Mouse (Mus musculus): ENCODE measurements around the gene Nol4l.
A peak's percentile ranks its signal among the peaks of the same experiment; 100 is the strongest.

Nol4l gene

DNA sequence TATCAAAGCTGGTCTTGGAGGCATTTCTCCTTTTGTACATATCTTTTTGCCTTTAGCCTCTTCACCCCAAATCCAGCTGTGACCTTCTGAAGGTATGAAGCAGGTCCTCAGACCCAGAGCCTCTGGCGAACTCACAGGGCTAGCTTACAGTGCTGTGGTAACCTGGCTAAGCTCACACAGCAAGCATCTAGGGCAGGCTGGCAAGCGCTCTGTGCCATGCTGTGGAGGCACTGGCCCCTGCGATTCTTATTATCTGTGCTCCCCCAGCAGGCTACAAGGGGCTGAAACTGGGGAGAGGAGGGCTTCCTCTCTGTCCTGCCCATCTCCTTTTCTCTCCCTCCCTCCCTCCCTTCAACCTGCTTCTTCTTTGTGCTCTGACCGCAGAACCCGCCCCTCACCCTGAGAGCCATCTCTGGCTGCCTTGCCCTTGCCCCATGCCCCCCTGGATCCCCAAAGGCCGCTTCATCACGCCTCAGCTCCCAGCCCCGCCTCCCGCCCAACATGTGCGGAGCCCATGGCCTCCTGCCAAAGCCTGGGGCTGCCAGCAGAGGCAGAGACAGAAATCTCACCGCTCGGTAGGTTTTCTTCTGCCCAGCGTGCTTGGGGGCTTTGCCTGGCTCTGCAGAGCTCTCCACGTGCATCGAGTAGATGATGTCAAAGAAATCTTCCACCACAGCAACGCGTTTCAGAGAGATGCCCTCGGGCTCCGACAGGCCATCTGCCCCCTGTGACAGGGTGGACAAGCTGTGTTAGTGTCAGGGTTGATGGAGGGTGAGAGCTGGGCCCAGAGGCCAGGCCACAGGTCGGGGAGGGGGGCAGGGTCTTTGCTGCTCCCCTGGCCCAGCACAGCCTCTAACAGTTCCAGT, 46.4 kb downstream of the Nol4l start:
- peak in 1 of 2 experiments; percentile 44 for DNase-seq (ENCODE audit: low spot score in 2 of 2)

DNA sequence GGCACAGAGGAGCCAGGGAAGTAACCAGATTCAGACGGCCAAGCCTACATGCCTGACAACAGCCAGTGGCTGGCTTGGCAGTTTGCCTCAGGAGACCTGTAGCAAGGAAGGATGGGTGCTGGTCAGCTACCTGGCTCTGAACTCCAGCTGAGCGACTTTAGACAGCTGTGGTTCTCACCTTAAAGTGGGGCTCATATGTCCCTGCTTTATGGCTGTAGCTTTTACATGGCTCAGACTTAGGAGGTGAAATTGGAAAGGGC, 48.0 kb downstream of the Nol4l start:
- DNase-seq (ENCODE audit: low spot score in 2 of 2) = no peak

DNA sequence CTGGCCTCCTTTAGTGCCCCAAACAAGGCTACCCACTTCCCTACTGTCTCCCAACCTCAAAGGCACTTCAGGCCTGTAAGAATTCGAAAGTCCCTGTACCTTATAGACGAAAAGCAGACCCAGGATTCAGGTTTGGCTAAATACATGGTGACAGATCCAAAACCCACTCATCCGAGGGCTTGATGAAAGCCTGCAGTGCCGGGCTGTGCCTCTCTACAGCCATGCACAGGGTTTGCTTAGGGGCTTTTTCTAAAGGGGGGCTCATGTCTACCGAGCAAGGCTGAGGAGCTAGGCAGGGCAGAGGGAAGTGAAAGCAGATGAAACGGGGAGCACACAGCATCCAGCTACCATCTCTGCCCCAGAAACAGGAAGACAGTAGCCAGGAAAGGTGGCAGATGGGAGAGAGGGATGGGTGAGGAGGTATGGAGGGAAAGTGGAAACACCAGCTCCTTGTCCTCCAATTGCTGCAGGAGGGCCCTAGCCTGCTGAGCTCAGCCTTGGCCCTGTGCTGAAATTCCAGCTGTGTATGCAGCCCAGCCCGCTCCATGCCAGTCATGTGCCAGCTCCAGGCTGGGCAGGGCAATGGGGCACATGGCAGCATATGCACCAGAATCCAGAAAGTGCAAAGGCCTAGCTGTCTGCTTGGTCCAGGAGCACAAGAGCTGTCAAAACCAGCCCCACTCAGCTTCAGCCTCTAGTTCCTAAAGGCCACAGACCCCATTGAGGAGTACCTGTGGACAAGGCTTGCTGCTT, 48.5 kb downstream of the Nol4l start:
- DNase-seq (ENCODE audit: low spot score in 2 of 2) = no peak

DNA sequence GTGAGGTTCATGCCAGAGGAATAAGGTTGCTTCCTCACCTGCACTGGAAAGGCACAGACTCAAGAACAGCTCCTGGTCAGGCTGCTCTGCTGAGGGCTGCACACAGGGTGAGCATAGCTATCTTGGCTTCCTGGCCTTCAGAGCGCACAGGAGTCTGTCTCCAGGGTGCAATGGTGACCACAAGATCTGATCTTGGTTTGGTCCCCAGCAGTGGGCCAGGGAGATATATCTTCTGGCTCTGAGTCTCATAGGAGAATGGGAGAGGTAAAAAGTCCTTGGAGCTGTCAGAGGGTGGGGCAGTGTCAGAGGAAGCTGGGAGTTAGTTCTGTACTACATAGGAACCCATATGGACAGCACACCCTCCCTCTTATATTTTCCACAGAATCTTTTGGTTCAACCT, 50.3 kb downstream of the Nol4l start:
- DNase-seq (ENCODE audit: low spot score in 2 of 2) = no peak

DNA sequence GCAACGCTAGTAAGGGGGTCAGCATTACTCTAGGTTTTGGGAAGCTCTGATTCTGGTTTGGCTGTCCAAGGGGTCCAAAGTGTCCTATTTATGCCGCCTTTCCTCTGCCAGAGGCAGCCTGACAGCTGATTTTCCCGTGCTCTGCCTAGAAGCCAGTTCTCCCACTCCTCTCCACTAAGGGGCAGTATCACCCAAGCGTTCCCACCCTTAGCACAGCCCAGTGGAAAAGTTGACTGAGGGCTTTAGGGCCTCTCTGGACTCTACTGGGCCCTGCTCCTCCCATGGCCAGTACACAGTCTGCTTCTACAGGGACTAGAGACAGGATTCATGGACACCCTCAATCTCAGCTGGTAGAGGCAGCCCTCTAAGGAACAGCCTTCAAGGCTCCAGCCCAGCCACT, 51.2 kb downstream of the Nol4l start:
- peak; percentile 53 to 63 for DNase-seq (ENCODE audit: low spot score in 2 of 2)

DNA sequence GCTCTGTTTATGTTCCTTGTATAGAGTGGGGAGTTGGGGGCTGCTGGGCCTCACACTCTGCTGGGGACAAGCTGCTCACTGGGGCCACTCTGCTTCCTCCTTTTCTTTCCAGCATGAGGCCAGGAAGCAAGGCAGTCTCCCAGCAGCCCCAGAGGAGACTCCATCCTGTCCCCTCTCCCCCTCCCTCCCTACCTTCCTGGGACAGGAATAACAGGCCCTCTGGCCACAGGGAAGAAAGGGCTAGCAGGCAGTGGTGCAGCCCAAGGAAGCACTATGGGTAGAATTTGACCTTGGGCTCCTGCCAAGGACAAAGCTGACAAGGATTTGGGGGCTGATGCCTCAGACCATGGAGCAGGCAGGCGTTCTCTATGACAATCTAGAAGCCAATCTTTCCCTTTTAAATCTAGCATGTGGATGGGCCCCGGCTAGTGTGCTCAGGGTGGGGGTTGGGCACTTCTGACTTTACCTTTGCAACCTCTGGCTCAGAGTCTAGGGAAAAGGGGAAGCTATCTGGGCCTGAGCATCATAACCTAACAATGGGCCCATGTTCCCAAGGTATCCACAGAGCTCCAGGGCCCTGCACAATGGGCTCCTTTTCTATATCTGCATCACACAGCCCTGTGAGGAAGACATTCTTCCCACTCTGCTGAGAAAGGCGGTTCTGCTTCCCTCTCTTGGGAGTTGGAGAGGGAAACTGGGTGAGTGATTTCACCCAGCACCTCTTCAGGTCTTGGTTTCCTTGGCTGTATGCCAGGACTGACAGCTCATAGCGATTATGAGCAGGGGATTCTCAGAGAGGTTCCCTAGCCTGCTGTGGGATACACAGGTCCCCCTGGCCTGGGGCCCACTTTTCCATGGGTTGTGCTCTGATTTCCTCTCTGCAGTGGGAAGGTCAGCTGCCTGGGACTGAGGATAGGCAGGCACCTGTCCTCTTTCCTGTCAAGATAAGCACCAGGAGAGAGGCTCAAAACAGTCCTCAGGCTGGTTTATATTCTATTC, 54.4 kb downstream of the Nol4l start:
- no peak for DNase-seq (ENCODE audit: low spot score in 2 of 2)

DNA sequence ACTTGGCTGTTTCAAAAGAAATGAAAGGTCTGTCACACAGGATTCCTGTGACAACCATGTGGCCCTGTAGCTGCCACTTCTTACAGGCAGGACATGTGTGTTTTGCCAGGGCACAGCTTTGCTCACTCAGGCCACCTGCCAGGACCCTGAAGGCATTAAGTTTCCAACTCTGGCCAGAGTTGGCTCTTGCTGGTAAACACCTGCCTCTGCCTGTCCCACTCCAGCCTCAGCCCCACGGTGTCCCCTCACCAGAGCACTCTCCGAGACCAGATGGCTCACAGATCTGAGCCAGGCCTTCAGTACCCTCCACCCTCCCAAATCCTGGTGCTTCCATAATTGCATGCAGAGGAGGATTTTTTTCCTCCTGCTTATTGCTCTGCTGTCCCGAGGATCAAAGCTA, 58.8 kb downstream of the Nol4l start:
- DNase-seq (ENCODE audit: low spot score in 2 of 2) = no peak

DNA sequence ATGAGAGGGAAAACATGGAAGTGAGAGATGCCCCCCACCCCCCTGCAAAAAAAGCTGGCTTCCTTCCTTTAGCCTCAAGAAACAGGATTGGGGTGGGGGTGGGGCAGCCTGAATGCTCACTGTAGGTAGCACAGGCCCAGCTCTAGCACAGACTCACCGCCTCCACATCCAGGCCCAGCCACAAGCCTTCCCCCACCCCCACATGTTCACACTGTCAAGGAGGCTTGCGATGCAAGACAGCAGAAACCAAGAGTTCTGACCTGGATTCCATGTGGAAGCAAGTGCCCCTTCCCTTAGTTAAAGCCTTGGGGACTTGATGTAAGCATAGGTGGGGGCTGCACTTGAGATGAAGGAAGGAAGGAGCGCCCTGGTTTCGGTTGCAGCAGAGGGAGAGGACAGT, 60.0 kb downstream of the Nol4l start:
- DNase-seq (ENCODE audit: low spot score in 2 of 2) = no peak

DNA sequence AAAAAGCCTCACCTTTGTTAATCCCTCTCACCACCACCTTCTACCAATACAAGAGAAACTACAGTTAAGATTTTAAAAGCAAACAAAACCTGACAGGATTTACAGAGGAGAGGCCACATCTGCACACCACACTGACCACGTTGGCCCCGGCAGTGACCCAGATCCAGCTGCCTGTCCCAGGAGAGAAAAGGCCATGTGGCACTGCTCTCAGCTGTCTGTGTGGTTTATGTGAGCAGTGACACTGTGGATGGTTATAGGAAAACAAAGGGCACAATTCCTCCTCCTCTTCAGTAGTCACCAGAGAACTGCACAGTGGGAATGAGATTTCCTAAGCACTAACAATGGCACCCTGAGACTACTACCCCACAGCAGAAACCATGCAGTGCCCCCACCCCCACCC, 60.5 kb downstream of the Nol4l start:
- no peak for DNase-seq (ENCODE audit: low spot score in 2 of 2)

DNA sequence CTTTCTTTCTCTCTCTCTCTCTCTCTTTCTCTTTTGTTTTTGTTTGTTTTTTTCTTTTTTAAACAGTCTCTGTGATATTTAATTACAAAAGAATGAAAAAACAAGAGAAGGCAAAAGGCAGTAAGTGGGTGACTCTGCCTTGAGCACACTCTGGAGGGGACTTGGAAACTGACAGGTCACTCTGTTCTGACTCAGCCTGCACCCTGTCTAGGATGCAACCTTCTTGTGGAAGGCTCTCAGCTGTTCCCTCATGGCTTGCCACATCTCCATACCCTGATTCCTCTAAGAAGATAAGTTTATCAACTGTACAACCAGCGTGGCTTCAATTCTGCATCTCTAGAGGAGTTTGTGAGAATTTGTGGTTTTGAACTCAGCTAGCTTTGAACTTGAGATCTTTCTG, 62.4 kb downstream of the Nol4l start:
- DNase-seq (ENCODE audit: low spot score in 2 of 2) = no peak

DNA sequence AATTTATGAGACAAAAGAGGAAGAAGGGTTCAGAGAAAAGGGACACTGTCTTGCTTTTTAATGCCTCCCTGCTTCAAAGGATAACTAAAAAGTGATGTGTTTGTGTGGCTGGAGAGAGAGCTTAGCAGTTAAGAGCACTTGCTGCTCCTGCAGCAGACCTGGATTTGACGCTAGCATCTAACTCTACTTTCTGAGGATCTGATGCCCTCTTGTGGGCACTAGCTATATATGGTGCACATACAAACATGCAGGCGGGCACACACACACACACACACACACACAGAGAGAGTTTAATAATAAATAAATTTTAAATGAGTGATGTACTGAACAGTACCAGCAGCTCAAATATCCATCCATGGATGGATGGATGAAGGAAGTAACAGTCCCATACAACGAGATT, 66.5 kb downstream of the Nol4l start:
- no peak for DNase-seq (ENCODE audit: low spot score in 2 of 2)

DNA sequence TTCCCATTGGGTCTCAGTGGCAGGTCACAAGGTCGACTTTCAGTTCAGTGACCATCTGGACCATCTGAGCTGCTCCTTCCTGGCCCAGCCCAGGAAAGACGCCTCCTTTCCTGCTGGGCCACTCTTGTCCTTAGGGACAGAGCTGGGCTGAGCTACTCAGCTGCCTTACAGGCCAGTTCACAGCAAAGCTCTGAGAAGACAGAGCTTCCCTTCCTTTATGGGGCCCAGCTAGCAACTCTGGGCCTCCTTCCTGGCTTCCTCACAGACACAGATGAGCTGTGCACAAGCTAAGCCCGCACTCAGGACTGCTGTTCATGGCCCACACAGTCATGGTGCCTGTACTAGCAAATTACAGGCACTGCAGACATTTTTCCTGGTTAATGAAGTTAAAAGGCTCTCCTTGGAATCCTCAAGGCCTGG, 71.7 kb downstream of the Nol4l start:
- no peak for DNase-seq (ENCODE audit: low spot score in 2 of 2)

DNA sequence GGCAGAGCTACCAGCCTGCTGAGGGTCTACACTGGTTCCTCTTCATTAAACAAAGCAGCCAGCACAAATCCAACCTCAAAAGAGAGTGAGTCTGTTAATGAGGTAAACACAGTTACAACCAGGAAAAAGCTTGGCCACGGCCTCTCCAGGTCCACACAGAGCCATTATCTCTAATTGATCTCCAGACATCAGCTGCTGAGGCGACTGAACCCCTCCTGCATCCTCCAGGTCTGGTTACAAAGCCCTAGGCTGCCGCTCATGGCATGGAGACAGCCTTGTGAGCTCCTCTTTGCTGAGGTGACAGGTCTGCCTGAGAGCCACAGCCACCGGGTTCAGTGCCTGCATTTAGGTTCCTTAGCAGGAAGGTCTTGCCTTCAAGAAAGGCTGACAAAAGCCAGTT, 72.3 kb downstream of the Nol4l start:
- no peak for DNase-seq (ENCODE audit: low spot score in 2 of 2)

DNA sequence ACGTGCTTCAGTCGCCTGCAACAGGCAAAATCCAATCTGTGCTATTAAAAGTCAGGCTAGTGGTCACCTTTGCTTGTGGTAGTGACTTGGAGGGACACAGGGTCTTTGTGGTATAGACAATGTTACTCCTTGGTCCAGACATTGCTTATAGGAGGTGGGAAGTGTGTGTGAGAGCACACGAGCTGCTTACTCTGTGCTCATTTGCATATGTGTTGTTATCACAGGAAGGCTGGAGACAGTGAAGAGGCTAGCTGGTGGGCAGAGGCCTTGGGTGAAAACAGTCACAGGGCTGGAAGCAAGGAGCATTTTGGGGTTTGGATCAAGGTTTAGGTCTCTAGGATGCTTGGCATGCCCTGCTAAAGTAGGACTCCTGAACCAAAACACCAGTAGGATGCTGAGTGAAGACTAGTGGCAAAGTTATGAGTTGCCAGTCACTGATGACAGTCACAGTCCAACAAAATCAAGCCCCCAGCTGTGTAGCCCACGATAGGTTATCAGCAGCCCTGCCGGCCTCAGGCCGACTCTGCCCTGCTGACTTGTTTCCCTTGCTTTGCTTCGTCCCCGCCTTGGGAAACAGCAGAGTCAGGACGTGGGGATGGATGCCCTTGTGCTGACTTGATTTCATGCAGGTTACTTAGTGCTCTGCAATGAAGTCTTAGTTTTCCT, 74.8 kb downstream of the Nol4l start:
- DNase-seq (ENCODE audit: low spot score in 2 of 2) = no peak

DNA sequence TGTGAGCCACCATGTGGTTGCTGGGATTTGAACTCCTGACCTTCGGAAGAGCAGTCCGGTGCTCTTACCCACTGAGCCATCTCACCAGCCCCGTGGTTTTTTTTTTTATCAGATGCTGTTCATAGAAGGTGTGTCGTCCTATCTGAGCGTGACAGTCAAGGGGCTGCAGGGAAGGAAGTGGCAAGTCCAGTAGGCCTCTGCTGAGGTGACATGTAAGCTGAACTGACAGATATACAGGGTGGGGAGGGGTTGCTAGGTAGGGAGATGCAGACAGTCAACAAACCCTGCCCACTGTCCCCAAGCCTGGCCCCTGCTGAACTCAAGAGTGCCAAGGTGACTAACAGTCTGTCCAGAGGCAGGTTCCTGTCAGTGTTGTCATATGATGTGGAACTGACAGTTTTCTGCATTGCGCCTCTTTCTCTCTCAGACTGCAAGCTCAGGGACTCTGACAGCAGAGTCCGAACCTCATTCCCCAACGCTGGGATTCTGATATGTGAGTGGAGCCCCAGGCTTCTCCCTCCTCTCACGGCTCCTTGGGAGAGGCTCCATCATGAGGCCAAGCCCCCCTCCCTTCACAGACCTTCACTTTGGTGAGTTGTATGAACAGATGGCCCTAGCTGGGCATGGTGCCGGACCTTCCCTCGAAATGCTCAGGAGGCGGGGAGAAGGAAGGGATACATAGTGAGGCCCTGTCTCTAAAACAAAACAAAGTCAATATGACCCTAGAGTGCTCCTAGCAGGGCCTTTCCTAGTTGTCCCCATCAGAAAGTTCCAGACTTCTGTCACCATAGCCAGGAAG, 75.6 kb downstream of the Nol4l start:
- DNase-seq (ENCODE audit: low spot score in 2 of 2) = no peak

DNA sequence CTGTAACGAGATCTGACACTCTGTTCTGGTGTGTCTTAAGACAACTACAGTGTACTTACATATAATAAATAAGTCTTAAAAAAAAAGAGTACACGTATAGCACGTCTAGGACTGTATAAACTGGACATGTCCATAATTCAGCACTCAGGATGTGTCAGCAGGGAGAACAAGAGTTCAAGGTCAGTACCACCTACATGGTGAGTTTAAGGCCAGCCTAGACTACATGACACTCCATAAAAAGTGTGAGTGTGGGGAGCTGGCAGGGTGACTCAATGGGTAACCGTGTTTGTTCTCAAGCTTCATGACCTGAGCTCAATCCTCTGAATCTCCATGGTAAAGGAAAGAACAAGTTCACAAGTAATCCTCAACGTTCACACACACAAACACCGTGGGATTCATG, 81.3 kb downstream of the Nol4l start:
- no peak for DNase-seq (ENCODE audit: low spot score in 2 of 2)

DNA sequence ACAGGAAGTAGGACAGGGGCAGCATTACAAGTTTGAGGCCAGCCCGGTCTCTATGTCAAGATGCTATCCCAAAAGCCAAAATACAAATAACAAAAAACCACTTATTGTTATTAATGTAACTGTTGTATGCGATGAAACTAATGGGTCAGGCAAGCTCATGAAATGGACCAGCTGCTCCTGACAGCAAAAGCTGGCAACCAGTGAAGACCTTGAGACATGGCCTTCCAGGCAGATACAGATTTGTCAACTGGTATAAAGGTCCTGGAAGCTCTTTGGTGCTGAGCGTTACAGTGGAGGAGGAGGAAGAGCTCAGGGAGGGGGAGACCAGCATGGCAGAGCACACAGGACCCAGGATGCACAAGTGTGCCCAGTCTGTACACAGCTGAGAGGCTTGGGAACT, 82.1 kb downstream of the Nol4l start:
- no peak for DNase-seq (ENCODE audit: low spot score in 2 of 2)

DNA sequence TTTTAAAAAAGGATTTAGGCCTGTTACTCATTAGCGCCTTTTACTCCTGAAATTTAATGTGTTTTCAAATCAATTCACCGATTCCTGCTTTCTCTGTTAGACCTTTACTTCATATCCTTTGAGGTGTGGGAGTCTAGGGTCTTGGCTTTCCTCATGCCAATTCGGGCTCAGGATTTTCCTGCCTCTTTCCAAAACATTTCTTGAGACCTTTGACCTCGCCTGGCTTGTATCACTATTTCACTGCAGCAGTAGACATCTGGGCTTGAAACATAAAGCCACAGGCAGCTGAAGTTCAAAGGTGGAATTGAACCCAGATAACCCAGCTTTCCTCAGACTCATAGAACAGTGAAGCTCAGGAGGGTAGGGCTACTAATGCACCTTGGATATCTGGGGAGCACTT, 83.3 kb downstream of the Nol4l start:
- no peak for DNase-seq (ENCODE audit: low spot score in 2 of 2)

DNA sequence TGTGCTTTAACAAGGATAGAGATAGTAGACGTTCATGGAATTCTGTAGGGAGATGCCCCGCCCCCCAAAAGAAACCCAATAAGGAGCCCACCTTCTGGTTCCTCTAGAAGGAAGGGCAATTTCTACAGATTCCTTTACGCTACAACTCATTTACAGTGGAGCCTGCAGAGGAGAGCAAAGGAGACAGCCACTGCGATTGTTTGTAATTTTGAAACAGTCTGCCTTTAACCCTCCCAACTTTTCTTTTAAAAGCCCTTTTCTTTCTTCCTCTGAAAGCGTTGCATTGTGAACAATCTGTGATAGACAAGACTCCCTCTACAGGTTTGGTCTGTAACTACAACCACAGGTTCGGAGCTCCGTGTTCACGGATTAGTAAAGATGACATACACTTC, 83.8 kb downstream of the Nol4l start:
- DNase-seq (ENCODE audit: low spot score in 2 of 2) = peak in 1 of 2 experiments; percentile 45

DNA sequence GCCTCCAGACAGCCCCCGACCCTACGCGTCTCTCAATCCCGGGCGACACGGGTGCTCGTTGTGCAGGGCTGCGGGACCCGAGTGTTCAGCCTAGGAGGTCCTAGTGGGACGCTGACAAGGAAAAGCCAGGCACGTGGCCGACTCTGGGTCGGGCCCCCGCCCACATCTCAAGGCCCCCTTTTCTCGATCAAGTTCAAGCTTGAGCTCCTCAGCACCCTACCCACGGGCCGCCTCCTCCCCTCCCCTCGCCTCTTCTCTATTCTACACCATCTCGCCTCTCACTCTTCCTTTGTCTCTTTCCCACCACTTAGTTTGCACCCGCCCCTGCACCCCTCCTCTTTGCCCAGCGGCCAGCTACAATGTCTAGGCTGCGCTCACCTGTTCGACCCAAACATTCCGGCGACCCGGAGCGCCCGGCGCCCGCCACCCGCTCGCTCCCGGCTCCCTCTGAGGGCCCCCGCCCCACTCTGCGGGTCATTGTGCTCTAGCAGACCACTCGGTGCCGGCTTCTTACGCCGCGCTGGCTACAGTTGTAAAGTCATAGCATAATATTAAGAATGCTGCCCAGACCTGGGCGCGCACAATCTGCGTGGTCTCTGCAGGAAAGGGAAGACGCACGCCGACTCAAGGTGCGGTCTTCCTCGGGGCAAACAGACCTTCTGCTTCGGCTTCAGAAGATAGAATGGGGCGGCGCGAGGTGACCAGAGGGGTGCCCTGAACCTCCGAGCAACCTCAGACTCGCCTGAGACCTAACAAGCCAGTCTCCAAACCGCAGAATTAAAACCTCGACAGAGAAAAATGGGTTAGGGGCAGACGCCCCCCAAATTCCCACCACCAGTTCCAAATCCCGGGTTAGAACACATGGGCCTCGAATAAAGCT, 84.4 kb downstream of the Nol4l start:
- DNase-seq (ENCODE audit: low spot score in 2 of 2) = no peak
